Mouse (Mus musculus) right cerebral cortex, adult 2 months (tissue): Measurements from ENCODE around the gene Ncdn.

Source experiments
- DNase-seq, 2 experiments: peaks; one replicate each; pipeline ENCODE4 v3.0.0; 2021 to 2022; ENCODE audit warnings: low spot score in 2 of 2

Gene Ncdn

DNA sequence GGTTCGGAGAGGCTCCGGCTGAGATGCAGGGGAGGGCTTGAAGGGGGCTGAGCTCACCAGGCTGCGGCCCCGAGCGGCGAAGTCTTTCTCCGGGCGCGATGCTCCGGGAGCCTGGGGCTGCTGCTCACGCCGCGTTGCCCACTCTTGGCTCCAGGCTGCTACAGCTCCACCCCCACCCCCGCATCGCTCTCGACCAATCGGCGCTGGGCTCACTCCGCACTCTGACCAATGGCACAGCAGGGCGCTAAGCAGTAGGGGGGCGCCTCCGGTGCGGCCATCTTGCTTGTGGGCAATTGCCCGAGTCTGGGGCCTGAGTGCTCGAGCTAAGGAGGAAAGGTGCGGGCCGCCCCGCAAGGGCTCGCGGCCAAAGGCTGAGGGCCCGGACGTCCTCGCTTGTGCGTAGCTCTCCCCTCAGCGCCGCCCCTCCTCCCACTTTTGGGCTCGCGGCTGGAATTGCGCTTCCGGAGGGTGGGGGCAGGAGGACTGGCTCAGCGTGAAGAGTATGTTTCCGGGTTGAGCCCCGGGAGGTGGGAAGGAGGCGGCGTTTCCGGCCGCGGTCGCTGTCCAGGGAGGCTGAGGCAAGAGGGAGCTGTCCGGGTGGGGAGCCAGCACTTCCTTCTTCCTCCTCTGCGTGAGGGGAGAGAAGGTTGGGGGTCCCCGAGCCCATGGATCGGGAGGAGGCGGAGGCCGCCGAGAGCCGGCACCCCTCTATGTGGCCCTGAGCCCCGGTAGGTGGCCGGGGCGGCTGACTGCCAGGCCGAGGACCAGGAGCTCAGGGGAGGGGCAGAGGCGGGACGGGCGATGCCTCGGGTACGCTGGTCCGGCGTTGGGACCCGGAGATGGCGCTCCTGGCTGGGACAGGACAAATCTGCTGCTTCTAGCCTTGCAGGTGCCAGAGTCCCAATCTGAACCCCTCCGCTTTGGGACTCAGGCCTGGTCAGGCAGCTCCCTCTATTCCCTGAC lies at the start of gene Ncdn, which contains the start of gene AU040320:
Gene Ncdn (minus strand): TSS at position 171 of the 963 bp plus-strand sequence.
Gene AU040320 (plus strand): TSS at position 277 of the 963 bp plus-strand sequence.
- peak; percentile 98 for DNase-seq

DNA sequence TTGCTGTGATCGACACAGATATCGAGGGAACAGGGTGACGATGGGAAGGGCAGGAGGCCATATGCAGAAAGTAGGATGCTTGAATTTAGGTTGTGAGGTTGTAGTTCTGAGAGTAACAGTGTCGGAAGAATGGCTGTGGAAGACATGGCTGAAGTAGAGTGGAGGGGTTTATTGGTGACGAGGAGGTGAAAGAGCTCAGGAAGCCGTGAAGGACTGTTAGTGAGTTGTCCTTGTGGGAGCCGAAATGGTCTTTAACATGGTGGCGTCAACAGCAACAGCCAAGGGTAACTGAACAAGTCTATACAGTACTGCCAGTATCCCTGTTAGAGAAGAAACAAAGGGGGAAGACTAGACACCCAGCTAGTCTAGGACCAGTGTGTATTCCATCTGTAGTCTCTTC lies 48.9 kb upstream of the Ncdn start:
- no peak for DNase-seq

DNA sequence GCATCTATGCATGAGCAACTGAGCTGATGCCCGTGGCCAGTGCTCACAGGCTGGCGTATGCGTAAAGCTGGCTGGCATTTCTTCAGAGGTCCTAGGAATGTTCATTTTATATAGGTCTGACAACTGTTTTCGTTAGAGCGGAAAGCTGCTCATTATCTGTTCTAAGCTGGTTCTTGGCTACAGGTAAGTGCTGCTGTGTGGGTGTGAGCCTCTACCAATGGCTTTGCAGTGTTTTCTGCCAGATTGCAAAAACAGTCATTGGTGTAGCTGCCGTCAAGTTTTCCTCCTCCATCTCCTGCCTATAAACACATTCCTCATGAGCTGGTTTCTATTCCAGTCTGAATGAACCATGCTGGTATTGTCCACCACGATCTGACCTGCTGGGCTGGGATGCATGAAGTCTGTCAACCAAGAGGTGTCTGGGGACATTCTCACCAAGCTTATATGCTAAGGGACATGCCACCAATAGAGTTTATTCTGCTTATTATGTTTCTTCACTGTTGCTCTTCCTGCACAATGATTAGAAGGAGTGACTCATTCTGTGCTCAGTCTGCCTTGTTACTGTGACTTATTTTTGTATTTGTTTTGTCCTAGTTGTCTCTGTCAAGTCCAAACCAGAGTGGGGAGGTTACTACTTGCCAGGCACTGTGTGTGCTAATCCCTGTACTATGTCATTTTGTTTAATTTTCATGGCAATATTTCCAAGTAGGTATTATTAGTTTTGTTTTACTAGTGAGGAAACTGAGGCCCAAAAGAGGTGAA lies 39.3 kb upstream of the Ncdn start:
- DNase-seq, result peak in 1 of 2 experiments; percentile 63

DNA sequence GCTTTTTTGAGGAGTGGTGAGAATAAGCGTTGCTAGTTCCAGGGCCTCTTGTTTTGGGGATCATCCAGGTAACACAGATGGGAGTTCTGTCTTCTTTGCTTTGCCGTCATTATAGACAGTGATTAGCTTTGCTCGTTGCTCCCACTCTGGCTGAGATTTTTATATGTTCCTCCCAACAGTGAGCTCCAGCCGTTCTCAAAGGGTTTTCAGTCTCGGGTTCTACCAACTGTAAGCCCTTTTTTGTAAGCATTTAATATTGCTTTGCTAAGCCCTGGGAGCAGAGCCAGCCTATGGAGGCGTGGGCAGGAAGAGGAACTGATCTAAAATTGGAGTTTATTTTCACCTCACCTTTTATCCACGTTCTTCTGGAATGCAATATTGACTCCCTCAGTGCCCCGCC lies 29.8 kb upstream of the Ncdn start:
- DNase-seq, result peak; percentile 53 to 64

DNA sequence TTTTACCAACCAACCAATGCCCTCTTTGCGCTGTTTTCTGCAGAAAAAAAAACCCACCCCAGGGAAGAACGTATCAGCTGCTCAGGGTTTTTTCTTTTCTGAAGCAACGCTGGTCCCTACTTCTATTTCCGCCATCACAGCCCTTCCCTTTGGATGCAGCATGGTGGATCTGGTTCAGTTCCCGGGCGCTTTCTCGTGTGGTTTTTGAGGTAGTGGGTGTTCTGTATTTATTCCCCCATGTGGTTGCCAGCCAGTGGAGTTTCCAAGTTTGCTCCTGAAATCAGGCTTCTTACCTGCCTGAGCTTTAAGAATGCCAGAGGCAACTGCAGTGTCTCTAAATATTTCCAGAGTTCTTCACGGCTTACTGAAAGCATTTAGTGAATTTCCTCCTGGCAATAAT lies 29.3 kb upstream of the Ncdn start:
- no peak for DNase-seq

DNA sequence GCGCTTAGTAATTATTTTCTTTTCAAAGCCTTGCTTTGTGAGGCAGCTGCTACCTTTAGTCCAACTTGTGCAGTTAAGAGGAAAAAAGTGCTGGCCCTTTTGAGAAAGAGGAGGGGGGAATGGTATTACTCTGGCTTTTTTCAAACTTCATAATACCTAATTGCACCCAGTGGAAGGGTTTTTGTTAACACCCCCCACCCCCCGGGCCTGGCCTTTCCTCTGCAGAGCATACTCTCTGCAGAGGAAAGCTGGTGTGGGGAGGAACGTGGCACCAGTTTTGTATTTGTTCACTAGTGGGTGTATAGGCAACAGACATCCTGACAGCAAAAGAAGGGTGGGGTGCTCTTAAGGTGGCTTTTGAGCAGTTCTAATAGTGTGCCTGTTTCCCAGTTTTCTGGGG lies 28.6 kb upstream of the Ncdn start:
- no peak for DNase-seq

DNA sequence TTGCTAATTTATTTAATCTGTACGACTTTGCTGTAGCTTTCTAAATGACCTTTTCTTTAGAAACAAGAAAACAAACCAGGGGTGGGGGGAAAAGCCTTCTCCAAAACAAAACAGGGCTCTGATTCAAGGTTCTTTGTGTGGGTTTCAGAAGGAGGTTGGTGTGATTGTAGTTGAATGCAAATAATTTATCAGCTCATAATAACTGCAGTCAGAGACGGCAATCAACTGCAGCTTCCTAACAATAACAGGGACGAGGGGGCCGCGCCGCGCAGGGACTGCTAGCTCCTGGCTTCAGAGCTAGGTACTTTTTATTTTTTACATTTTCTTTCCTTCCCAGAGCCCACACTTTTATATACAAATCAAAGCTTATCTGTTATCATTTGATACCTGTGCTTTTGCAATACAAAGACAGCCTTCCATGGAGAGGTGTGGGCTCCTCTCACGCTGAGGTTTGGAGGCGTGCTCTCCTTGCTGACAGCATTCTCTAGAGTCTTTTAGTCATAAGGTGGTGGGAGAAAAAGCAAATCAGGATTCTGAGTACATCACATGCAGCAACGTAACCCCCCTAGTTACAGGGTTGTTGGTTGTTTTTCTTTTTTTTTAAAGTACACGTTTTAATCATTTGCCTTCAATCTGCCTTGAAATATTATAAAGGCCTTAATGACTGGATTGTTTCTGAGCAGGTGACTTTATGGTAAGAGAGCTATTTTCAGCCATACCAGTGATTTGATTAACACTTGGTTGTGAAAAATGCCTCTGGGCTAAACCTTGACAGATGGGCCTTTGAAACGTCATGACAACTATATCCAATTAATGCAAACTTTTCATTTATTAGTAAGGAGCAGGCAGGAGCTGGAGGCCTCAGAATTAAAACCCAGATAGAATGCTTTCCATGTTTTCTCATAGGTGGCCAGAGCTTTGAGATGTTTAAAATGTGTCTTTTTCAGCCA lies 26.9 kb upstream of the Ncdn start:
- no peak for DNase-seq

DNA sequence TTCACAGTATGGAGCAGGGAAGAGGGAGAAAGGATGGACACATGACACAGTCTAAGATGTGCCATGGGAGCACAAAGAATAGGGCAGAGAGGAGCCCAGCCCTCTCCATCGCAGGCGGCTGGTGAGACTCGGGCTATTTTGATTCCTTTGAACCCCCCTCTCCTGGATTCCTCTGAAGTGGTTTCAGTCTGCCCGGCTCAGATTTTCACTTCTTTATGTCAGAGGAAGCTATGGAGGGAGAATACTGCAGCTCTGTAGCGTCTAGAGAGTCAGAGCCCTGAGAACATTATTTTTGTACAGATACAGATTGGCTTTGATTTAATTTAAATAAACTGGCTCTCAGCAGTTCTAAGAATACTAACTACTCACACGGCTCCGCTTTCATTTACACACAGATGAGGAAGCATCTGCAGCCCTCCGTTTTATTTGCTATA lies 25.9 kb upstream of the Ncdn start:
- DNase-seq, result no peak

DNA sequence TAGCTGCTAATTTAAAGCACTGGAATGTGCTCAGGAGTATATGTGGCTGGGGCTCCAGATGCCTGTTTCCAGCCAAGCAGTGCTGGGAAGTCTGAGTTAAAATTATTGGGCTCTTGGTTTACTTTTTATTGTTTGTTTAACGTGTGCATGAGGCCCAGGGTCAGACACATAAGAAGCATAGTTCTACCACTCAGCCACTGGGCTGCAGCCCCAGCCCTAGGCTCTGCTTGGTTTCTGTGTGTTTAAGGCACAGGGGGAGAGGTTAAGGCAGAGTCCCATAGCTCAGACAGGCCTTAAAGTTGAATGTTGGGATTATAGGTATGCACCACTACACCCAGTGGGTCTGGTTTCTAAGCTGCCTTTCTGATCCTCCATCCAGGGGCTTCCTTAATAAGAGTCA lies 21.9 kb upstream of the Ncdn start:
- DNase-seq, result no peak

DNA sequence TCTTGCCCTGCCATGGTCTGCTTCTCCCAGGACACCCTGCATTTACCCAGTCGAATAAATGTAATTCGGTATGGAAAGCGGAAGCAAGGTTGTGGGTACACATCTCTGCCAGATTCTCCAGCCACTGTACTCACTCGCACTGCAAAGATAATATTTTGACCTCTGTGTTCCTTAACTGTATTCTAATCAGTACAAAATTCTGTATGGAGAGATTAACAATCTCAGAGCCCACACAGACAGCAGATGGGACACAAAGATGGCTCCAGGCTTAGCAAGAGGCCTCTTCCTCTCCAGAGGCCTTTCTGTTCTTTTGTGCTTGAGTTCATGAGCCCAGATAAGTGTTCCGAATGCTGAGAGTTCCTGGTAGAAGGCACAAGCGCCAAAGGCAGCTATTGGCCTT lies 20.6 kb upstream of the Ncdn start:
- no peak for DNase-seq

DNA sequence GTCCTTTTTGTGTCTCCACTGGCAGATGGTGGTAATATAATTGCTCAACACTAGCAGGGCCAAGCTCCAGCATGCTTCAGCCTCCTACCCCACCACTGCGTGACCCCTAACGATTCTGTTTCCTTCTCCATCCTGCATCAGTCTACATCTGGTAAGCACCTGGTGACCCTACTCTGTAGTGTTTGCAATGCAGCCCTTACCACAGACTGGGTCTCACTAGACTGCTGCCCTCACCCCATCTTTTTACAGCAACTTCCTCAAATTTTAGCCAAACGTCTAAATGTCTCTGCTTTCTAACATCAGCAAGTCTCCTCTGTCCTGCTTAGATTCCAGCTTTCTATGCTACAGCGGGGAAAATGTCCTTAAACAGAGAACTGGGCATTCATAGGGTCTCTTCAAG lies 17.6 kb upstream of the Ncdn start:
- no peak for DNase-seq

DNA sequence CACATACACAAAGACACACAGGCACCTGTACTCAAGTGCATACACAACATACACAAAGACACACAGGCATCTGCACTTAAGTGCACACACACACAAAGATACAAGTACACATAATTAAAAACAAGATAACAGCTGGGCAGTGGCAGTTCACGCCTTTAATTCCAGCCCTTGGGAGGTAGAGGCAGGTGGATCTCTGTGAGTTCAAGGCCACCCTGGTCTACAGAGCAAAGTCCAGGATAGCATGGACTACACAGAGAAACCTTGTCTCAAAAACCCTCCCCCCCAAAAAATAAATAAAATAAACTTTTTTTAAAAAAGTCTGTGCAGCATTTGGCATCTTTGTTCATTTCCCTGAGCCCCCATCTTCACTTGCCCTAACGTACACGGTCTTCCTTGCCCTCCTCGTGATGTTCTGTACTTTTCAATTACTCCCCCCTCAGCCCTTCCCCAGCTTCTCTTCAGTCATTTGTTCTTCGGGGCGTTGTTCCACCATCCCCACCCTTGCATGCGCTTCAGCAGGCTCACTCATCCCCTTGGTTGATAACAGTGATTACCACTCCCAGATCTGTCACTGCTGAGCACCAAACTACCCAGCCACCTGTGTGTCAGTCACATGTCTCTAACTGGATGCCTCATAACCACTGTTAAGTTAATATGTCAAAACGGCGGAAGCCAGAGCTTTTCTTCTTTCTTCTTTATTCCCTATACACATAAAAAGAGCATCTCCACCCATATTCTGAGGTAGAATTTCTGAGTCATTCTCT lies 16.7 kb upstream of the Ncdn start:
- no peak for DNase-seq

DNA sequence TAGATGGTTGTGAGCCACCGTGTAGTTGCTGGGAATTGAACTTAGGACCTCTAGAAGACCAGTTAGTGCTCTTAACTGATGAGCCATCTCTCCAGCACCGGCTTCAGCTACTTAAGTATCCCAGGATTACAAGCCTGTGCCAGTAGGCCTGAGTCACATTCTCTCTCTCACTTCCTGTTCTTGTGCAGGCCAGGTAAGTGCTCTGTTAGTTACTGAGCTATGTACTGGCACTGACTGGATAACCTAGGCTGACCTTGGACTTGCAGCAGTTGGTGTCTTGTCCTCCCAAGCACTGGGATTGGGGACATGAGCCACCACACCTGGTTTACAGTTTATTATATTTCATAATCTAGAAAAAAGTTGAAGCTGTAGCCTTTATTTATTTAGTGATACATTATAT lies 10.2 kb upstream of the Ncdn start:
- DNase-seq, result no peak

DNA sequence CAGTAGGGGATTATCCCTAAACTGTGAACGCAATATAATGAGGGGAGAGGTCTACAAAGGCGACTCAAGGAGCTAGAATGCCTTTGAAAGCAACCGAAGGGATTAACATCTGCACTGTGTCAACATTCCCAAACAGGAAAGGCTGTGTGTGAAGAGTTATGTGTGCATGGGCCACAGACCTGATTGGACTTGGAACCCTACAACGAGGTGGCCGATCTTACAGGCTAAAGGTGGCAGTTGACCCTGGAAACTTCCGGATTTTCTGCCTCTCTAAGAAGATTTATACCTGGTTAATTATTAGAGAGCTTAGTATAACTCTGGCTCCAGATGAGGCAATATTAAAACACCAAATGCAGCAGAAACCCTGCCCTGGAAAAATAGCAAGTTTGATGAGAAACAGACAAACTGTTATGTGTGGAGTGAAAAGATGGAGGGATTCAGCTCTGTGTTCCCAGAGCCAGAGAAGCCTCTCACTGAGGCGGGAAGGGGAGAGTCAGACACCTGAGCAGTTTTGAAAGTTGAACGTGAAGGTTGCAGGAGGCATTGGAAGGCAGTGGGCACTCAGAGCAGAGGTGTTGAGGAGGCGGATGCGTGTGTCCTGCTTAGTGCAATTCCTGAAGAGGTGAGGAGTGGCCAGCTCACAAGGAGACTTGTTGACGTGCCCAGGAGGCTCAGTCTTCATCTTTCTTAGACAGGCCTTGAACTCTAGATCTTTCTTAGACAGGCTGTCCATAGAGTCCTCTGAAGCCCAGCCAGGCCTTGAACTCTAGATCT lies 9.5 kb upstream of the Ncdn start:
- DNase-seq, result no peak

DNA sequence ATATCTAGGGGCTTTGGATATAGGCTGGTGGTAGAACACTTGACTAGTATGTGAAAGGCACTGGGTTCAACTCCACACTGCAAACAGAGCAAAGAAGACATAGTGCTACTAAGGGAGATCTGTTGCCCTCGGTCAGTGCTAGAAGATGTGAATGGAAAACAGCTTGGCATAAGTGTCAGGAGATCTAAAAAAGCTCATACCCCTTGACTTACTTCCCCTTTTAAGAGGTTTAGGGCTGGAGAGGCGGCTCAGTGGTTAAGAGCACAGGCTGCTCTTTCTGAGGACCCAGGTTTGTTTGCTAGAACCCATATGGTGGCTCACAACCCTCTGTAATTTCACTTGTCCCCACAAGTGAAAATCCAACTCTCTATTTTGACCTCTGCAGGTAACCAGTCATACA lies 6.2 kb upstream of the Ncdn start:
- no peak for DNase-seq

DNA sequence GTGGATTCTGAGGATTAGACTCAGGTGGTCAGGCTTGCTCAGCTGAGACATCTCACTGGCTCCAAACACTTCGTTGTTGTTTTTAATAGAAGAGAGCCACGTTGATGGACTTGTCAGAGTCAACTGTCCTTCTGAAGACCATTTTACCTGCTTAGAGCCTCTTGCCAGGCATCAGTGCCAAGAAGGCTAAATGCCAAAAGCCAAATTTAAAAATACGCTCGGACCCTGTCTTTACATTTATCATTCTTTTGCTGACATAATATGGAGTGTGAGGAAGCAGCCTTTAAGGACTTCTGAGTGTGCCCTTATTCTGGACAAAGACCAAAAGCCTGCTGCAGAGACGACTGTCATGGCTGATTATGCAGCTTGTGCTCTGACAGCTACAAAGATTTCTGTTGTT lies 5.1 kb upstream of the Ncdn start:
- DNase-seq, result no peak

DNA sequence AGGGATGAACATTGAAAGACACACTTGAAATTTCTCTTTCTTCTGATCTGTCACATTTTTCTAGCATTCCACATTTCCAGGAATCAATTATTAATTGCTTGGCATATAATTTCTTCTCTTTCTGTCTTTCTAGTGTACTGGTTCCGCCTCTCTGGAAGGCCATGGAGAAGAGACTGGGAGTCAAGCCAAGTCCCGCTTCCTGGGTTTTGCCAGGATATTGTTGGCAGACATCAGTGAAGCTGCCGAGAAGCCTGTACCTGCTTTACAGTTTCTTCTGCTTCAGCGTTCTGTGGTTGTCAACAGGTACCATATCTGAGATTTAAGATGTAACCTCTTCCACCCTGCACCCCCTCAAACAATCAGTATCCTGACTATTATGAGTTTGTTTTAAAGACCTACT lies 3.5 kb upstream of the Ncdn start:
- no peak for DNase-seq

DNA sequence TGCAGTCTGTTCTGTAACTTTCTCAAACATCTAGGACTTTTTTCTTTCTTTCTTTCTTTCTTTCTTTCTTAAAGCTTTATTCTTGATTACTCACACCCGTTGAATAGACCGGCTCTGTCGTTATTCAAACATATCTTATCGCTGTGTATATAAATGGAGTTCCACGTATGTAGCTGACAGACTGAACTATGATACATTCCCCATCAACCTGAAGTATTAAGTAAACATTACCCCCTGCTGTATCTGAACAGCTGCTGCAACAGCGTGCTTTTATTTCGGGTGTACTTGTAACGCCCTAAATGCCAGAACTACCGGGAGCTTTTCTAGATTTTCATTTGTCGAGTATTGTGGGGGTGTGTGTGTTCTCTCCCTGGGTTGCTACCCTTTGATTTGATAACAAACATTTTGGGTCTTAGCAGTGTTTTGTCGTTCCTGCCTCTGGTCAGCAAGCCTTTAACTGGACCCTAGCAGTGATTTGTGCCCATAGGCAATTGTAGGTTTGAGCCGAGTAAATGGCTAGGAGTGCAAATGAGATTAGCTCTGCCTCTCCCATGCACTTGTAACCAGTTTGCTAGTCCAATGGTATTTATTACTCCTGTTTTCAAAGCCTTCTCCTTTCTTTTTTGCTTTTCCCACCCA lies 1.6 kb upstream of the Ncdn start:
- no peak for DNase-seq

DNA sequence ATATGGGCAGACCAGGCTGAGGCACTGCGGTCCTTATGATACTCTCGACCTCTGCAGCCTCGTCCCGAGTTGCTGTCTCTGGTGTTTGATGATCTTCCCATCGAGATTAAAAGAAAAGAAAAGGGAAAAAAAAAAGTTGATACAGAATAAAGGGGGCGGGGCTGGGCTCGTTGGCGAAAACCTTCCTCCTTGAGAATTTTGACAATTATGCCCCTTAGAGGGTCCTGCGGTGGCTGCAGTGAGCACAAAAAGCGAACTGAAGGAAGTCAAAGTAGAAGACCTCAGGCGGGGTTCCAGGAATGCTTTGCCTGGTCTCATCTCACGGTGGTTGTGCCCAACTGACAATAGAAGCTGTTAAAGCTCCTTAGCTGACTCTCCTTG lies 983 bp upstream of the Ncdn start:
- no peak for DNase-seq
